In genomic region chr17:49993631-49994030, GRCm38 (mm10) we compare ENCODE assay signal across 25 mouse cellular contexts.
DNase-seq lines count a peak whose midpoint lies in the region; ATAC-seq and TF ChIP-seq lines count a peak whose summit lies in the region.
"Had no signal": no experiment of that assay in that cellular context is flagged by ENCODE, and none has a peak within 500 bp of the region (broad histone marks: within the 10 kb centered on the region; RNA-seq: fewer than 3 reads in every experiment).

No protein-coding gene starts in this region.

- no peak overlapping the region for H3K4me3 ChIP-seq in forebrain, embryonic 15.5 days
- H3K4me3 ChIP-seq in forebrain, embryonic 16.5 days (replicated peaks; ENCODE audit: low read length), result no peak overlapping the region
- H3K4me3 ChIP-seq in heart, embryonic 10.5 days, result no peak overlapping the region
- H3K4me3 ChIP-seq in liver, embryonic 12.5 days, result no peak overlapping the region
- no peak overlapping the region for H3K4me3 ChIP-seq in liver, postnatal 0 days (ENCODE audit: low read depth, low read length)
- no peak overlapping the region for H3K4me3 ChIP-seq in limb, embryonic 10.5 days
- H3K4me3 ChIP-seq: embryonic facial prominence, embryonic 12.5 days; embryonic facial prominence, embryonic 15.5 days; forebrain, embryonic 13.5 days; heart, embryonic 13.5 days had no signal

- no peak overlapping the region for H3K4me2 ChIP-seq in forebrain, embryonic 15.5 days (replicated peaks)
- no peak overlapping the region for H3K4me2 ChIP-seq in forebrain, embryonic 16.5 days (ENCODE audit: low read length)
- no peak overlapping the region for H3K4me2 ChIP-seq in liver, embryonic 12.5 days
- H3K4me2 ChIP-seq in liver, postnatal 0 days (ENCODE audit: low read depth, low read length), result no peak overlapping the region
- H3K4me2 ChIP-seq: embryonic facial prominence, embryonic 12.5 days; embryonic facial prominence, embryonic 15.5 days; forebrain, embryonic 13.5 days; heart, embryonic 13.5 days; hindbrain, embryonic 14.5 days had no signal

- no peak for TF ChIP-seq CTCF in liver, postnatal 0 days (IDR thresholded peaks at IDR 0.05; ENCODE audit: low read depth)

- H3K9ac ChIP-seq in forebrain, embryonic 15.5 days (replicated peaks), result no peak overlapping the region
- H3K9ac ChIP-seq in forebrain, embryonic 16.5 days (replicated peaks; ENCODE audit: low read depth, low read length), result no peak overlapping the region
- no peak overlapping the region for H3K9ac ChIP-seq in liver, embryonic 12.5 days
- no peak overlapping the region for H3K9ac ChIP-seq in liver, postnatal 0 days (replicated peaks)
- H3K9ac ChIP-seq: embryonic facial prominence, embryonic 12.5 days; embryonic facial prominence, embryonic 15.5 days; forebrain, embryonic 13.5 days; heart, embryonic 13.5 days; hindbrain, embryonic 14.5 days had no signal

- peak; percentile 69 for DNase-seq in heart, embryonic 10.5 days (ENCODE audit: low spot score)
- no peak for DNase-seq in heart, adult 9 months (ENCODE audit: low spot score in 2 of 2)
- DNase-seq in liver, postnatal 0 days, result no peak
- no peak for DNase-seq in limb, embryonic 10.5 days (ENCODE audit: low spot score)
- DNase-seq: adrenal gland, postnatal 10 days; adrenal gland, postnatal 36 days; cerebellum, adult 18-20 months; cerebellum, adult 9-10 months; cerebellum, postnatal 14 days; gastrocnemius, postnatal 14 days; heart, adult 18-20 months; kidney, adult 18-20 months had no signal

- peaks cover 17% of the 10 kb centered on the region; the same call in 1 of the 2 replicates for H3K4me1 ChIP-seq in forebrain, embryonic 15.5 days
- H3K4me1 ChIP-seq in forebrain, embryonic 16.5 days (replicated peaks; ENCODE audit: control insufficient read depth, insufficient read depth, low read length), result peaks cover 18% of the 10 kb centered on the region
- H3K4me1 ChIP-seq in heart, embryonic 10.5 days, result peaks cover 12% of the 10 kb centered on the region; the same call in 1 of the 2 replicates
- no peaks in the 10 kb centered on the region for H3K4me1 ChIP-seq in liver, embryonic 12.5 days
- H3K4me1 ChIP-seq in liver, postnatal 0 days (ENCODE audit: insufficient read depth), result no peaks in the 10 kb centered on the region
- H3K4me1 ChIP-seq in limb, embryonic 10.5 days, result peaks cover 49% of the 10 kb centered on the region
- H3K4me1 ChIP-seq: embryonic facial prominence, embryonic 12.5 days; embryonic facial prominence, embryonic 15.5 days had no signal

- WGBS in forebrain, embryonic 15.5 days, result 82% methylated on average over 3 of the region's 3 CpGs
- 72% methylated on average over 3 of the region's 3 CpGs for WGBS in forebrain, embryonic 16.5 days
- 83% methylated on average over 3 of the region's 3 CpGs for WGBS in heart, embryonic 10.5 days
- WGBS in liver, embryonic 12.5 days (ENCODE audit: insufficient replicate concordance), result 76% methylated on average over 3 of the region's 3 CpGs
- WGBS in liver, postnatal 0 days (ENCODE audit: insufficient replicate concordance), result 86% methylated on average over 3 of the region's 3 CpGs
- 74% methylated on average over 3 of the region's 3 CpGs for WGBS in limb, embryonic 10.5 days

- no peaks in the 10 kb centered on the region for H3K9me3 ChIP-seq in forebrain, embryonic 15.5 days
- H3K9me3 ChIP-seq in forebrain, embryonic 16.5 days (ENCODE audit: control insufficient read depth, low read length), result no peaks in the 10 kb centered on the region
- no peaks in the 10 kb centered on the region for H3K9me3 ChIP-seq in heart, embryonic 10.5 days
- no peaks in the 10 kb centered on the region for H3K9me3 ChIP-seq in liver, embryonic 12.5 days (replicated peaks)
- H3K9me3 ChIP-seq in liver, postnatal 0 days (ENCODE audit: low read length), result no peaks in the 10 kb centered on the region
- no peaks in the 10 kb centered on the region for H3K9me3 ChIP-seq in limb, embryonic 10.5 days (replicated peaks)
- H3K9me3 ChIP-seq: embryonic facial prominence, embryonic 12.5 days; embryonic facial prominence, embryonic 15.5 days; forebrain, embryonic 13.5 days; heart, embryonic 13.5 days had no signal

- H3K27ac ChIP-seq in forebrain, embryonic 15.5 days (replicated peaks), result 0 out of 2 replicates have a peak overlapping the region, but pooled peaks have one; percentile 47
- H3K27ac ChIP-seq in forebrain, embryonic 16.5 days (ENCODE audit: low read length), result no peak overlapping the region; the same call in 1 of the 2 replicates
- 0 out of 2 replicates have a peak overlapping the region, but pooled peaks have one; percentile 17 for H3K27ac ChIP-seq in heart, embryonic 10.5 days
- H3K27ac ChIP-seq in liver, embryonic 12.5 days, result peak overlapping the region; percentile 27; the same call in 1 of the 2 replicates
- H3K27ac ChIP-seq in liver, postnatal 0 days (ENCODE audit: low read depth), result no peak overlapping the region
- peak overlapping the region; percentile 39; the same call in 1 of the 2 replicates for H3K27ac ChIP-seq in limb, embryonic 10.5 days
- H3K27ac ChIP-seq: embryonic facial prominence, embryonic 12.5 days; embryonic facial prominence, embryonic 15.5 days; forebrain, embryonic 13.5 days; hindbrain, embryonic 14.5 days; hindbrain, postnatal 0 days had no signal

- H3K36me3 ChIP-seq in forebrain, embryonic 15.5 days, result no peaks in the 10 kb centered on the region
- H3K36me3 ChIP-seq in forebrain, embryonic 16.5 days (ENCODE audit: control insufficient read depth, insufficient read depth), result no peaks in the 10 kb centered on the region
- H3K36me3 ChIP-seq in heart, embryonic 10.5 days, result no peaks in the 10 kb centered on the region
- no peaks in the 10 kb centered on the region for H3K36me3 ChIP-seq in liver, embryonic 12.5 days
- H3K36me3 ChIP-seq in liver, postnatal 0 days (replicated peaks; ENCODE audit: insufficient read depth, low read length), result no peaks in the 10 kb centered on the region
- no peaks in the 10 kb centered on the region for H3K36me3 ChIP-seq in limb, embryonic 10.5 days
- H3K36me3 ChIP-seq: embryonic facial prominence, embryonic 12.5 days; embryonic facial prominence, embryonic 15.5 days; G1E had no signal

- no peak for TF ChIP-seq EP300 in liver, postnatal 0 days (IDR thresholded peaks at IDR 0.05; ENCODE audit: low read depth)

- no peak for ATAC-seq in forebrain, embryonic 15.5 days (replicated peaks)
- no peak for ATAC-seq in forebrain, embryonic 16.5 days
- no peak for ATAC-seq in liver, embryonic 12.5 days
- ATAC-seq in liver, postnatal 0 days, result no peak
- ATAC-seq: hindbrain, postnatal 0 days; intestine, embryonic 16.5 days; Patski had no signal

- H3K27me3 ChIP-seq in forebrain, embryonic 15.5 days, result no peaks in the 10 kb centered on the region
- no peaks in the 10 kb centered on the region for H3K27me3 ChIP-seq in forebrain, embryonic 16.5 days (replicated peaks; ENCODE audit: control insufficient read depth, insufficient read depth, low read length)
- H3K27me3 ChIP-seq in heart, embryonic 10.5 days (ENCODE audit: insufficient read depth, poor library complexity, severe bottlenecking), result no peaks in the 10 kb centered on the region
- H3K27me3 ChIP-seq in liver, embryonic 12.5 days (replicated peaks), result no peaks in the 10 kb centered on the region
- no peaks in the 10 kb centered on the region for H3K27me3 ChIP-seq in liver, postnatal 0 days (ENCODE audit: insufficient read depth, low read length)
- H3K27me3 ChIP-seq in limb, embryonic 10.5 days (ENCODE audit: low read depth, poor library complexity, severe bottlenecking), result no peaks in the 10 kb centered on the region
- H3K27me3 ChIP-seq: CH12.LX; embryonic facial prominence, embryonic 12.5 days; embryonic facial prominence, embryonic 15.5 days; heart, embryonic 13.5 days had no signal

Comparison
In these comparisons a context has a peak if more than half of its experiments do, and no peak if none do; other contexts are left out.
1. H3K27ac ChIP-seq: peak in forebrain, embryonic 15.5 days (single experiment), heart, embryonic 10.5 days (single experiment), liver, embryonic 12.5 days (single experiment) and limb, embryonic 10.5 days (single experiment); none in forebrain, embryonic 16.5 days (single experiment) and liver, postnatal 0 days (single experiment).